Mouse (Mus musculus): ENCODE measurements around the gene Polr2j. TPM values are rescaled to one million over a fixed set of nuclear protein-coding genes. Genes with fewer than 3 reads are reported as not detected.
"Not testable (repeated sequence)": the region's sequence is repeated elsewhere in the genome, so short reads cannot be mapped to it uniquely, and the experiment has no call there.

Gene Polr2j
- total RNA-seq, 2 experiments from 2014 or later, result 24.1 to 34.6 TPM

DNA sequence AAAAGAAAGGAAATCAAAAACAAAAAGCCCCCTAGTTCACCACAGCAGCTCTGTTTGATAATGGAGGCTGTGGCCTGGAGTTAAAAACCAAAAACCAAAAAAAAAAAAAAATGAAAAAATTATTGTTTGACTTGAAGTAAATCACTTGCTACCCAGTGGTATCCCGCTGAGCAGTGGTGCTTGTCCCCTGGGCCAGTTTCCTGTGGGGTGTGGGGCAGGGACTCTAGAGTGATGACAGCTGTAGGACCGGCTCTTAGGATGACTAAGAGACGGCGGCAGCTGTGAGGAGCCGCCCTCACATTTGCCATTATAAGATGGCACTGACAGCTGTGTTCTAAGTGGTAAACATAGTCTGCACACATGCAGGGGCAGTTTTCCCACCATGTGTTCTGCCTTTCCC is 39.0 kb downstream of the Polr2j start:
- no peak for ATAC-seq (replicated peaks; ENCODE audit: low FRiP score, poor library complexity, severe bottlenecking)

DNA sequence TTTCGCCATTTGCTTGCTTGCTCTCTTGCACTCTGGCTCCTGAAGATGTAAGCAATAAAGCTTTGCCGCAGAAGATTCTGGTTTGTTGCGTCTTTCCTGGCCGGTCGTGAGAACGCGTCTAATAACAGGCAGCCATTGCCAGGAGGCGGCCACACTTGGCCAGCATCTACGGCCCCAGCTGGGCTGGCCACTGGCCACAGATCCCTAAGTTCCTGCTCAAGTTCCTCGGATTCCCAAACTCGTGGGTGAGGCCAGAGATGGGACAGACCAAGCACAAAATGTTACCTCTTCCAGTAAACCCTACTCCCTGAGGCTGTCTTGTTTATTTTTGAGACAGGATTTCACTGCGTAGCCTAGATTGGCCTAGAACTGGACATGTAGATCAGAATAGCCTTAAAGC is 43.7 kb downstream of the Polr2j start:
- ATAC-seq (replicated peaks; ENCODE audit: low FRiP score, poor library complexity, severe bottlenecking), result not testable (repeated sequence)

GRCm38 (mm10) chr5:136163807-136164474 is 47.5 kb downstream of the Polr2j start:
- ATAC-seq (replicated peaks; ENCODE audit: low FRiP score, poor library complexity, severe bottlenecking), result no peak

DNA sequence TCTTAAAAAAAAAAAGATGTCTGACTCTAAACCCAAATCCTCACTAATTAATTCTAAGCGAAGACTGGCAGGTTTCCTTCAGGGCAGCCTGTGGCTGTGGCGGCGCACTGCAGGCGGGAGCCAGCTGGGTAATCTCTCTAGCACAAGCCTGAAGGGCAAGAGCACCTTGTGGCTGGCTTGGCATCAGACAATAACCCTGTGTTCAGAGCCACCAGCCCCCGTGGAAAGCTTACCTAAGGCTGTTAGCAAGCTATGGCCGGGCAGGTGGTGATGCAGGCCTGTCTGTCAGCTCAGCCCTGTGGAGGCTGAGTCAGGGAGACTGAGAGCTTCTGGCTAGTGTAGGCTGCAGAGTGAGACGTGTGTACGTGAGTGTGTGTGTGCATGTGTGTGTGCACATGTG is 48.8 kb downstream of the Polr2j start:
- no peak for ATAC-seq (replicated peaks; ENCODE audit: low FRiP score, poor library complexity, severe bottlenecking)

GRCm38 (mm10) chr5:136167296-136167695 is 50.9 kb downstream of the Polr2j start:
- no peak for ATAC-seq (replicated peaks; ENCODE audit: low FRiP score, poor library complexity, severe bottlenecking)

GRCm38 (mm10) chr5:136168071-136168470 is 51.6 kb downstream of the Polr2j start:
- ATAC-seq (replicated peaks; ENCODE audit: low FRiP score, poor library complexity, severe bottlenecking), result no peak

- no peak for ATAC-seq (replicated peaks; ENCODE audit: low FRiP score, poor library complexity, severe bottlenecking)
These were observed 53.4 kb downstream of the Polr2j start for GRCm38 (mm10) chr5:136169626-136170511.

GRCm38 (mm10) chr5:136170512-136171362 is 54.3 kb downstream of the Polr2j start, which contains the start of gene Orai2:
TSS of gene Orai2 (minus strand) at chr5:136170713.
- ATAC-seq (replicated peaks; ENCODE audit: low FRiP score, poor library complexity, severe bottlenecking), result peak; percentile 60

DNA sequence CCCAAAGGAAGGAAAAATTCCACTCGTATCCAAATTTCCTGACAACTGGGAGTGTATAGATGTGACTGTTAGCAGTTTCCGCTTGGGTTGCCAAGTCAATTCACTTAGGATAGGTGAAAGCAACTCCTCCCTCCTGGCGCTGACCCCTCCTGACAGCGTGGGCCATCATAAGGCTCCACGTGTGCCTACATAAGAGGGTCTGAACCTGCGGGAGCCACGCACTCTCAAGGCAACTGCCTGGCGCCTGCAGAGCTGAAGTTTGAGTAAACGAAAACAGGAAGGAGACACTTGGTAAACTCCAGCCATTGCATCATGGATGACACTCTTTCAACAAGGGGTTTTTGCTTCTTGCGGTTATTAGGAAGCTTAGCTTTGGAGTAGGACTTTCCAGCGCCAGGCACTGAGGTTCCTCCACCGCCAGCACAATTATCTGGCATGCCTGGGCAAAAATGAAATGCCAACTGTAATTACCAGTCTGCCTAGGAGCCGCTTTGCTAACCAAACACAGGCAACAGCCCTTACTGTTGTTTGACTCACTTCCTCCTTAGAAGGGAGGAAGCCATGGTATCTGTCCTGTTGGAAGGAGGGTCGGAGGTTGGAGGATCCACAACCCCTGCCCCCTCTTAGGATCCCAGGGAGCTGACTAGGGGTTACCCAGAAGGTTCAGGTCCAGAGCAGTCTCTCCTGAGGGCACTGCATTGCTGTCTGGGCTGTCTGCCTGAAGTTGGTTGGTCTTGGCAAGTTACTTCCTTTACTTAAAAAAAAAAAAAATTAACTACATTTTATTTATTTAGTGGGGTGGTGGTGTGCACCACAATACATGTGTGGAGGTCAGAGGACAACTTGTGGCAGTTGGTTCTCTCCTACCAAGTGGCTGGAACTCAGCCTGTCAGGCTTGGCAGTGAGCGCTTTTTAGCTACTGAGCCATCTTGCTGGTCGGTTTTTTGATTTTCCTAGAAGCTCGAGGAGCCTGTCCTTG is 55.2 kb downstream of the Polr2j start:
- ATAC-seq (replicated peaks; ENCODE audit: low FRiP score, poor library complexity, severe bottlenecking), result no peak; the same call in 1 of the 2 replicates

Other genes with a start within 250 kb of the Polr2j start
- not detected in 2 replicates for gene Hspb1, start 228.7 kb upstream of the Polr2j start, total RNA-seq (2015; ENCODE audit: low replicate concordance)
- not detected in 2 replicates for gene Hspb1, start 228.7 kb upstream of the Polr2j start, total RNA-seq (2017; ENCODE audit: low replicate concordance)
- 14.8 and 40.5 TPM in 2 replicates for gene Ywhag, start 182.0 kb upstream of the Polr2j start, total RNA-seq (2015; ENCODE audit: low replicate concordance)
- 17.3 and 17.9 TPM in 2 replicates for gene Ywhag, start 182.0 kb upstream of the Polr2j start, total RNA-seq (2017; ENCODE audit: low replicate concordance)
- 6.0 and 6.3 TPM in 2 replicates for gene Ssc4d, start 142.1 kb upstream of the Polr2j start, total RNA-seq (2015; ENCODE audit: low replicate concordance)
- 0.56 TPM in 1 of 2 replicates, not detected in the other for gene Ssc4d, start 142.1 kb upstream of the Polr2j start, total RNA-seq (2017; ENCODE audit: low replicate concordance)
- gene Zp3, start 136.5 kb upstream of the Polr2j start, total RNA-seq (2015; ENCODE audit: low replicate concordance), result not detected in 2 replicates
- gene Zp3, start 136.5 kb upstream of the Polr2j start, total RNA-seq (2017; ENCODE audit: low replicate concordance), result not detected in 2 replicates
- gene Dtx2, start 121.8 kb upstream of the Polr2j start, total RNA-seq (2015; ENCODE audit: low replicate concordance), result 3.8 and 22.1 TPM in 2 replicates
- gene Dtx2, start 121.8 kb upstream of the Polr2j start, total RNA-seq (2017; ENCODE audit: low replicate concordance), result 2.3 TPM in 1 of 2 replicates, not detected in the other
- not detected in 2 replicates for gene Upk3b, start 78.1 kb upstream of the Polr2j start, total RNA-seq (2015; ENCODE audit: low replicate concordance)
- gene Upk3b, start 78.1 kb upstream of the Polr2j start, total RNA-seq (2017; ENCODE audit: low replicate concordance), result 0.14 TPM in 1 of 2 replicates, not detected in the other
- not detected in 2 replicates for gene Upk3bl, start 62.1 kb upstream of the Polr2j start, total RNA-seq (2015; ENCODE audit: low replicate concordance)
- not detected in 2 replicates for gene Upk3bl, start 62.1 kb upstream of the Polr2j start, total RNA-seq (2017; ENCODE audit: low replicate concordance)
- gene Rasa4, start 32.7 kb upstream of the Polr2j start, total RNA-seq (2015; ENCODE audit: low replicate concordance), result 1.9 and 3.3 TPM in 2 replicates
- 4.3 TPM in 2 replicates for gene Rasa4, start 32.7 kb upstream of the Polr2j start, total RNA-seq (2017; ENCODE audit: low replicate concordance)
- gene Lrwd1, start 19.4 kb downstream of the Polr2j start, total RNA-seq (2015; ENCODE audit: low replicate concordance), result 2.9 and 24.2 TPM in 2 replicates
- gene Lrwd1, start 19.4 kb downstream of the Polr2j start, total RNA-seq (2017; ENCODE audit: low replicate concordance), result 11.9 and 14.8 TPM in 2 replicates
- 7.7 and 10.7 TPM in 2 replicates for gene Alkbh4, start 19.5 kb downstream of the Polr2j start, total RNA-seq (2015; ENCODE audit: low replicate concordance)
- gene Alkbh4, start 19.5 kb downstream of the Polr2j start, total RNA-seq (2017; ENCODE audit: low replicate concordance), result 2.2 and 3.4 TPM in 2 replicates
- gene Orai2, start 54.1 kb downstream of the Polr2j start, total RNA-seq (2015; ENCODE audit: low replicate concordance), result 6.9 and 13.1 TPM in 2 replicates
- gene Orai2, start 54.1 kb downstream of the Polr2j start, total RNA-seq (2017; ENCODE audit: low replicate concordance), result 6.4 and 10.6 TPM in 2 replicates
- 1.5 and 6.1 TPM in 2 replicates for gene Prkrip1, start 82.3 kb downstream of the Polr2j start, total RNA-seq (2015; ENCODE audit: low replicate concordance)
- 4.9 and 14.5 TPM in 2 replicates for gene Prkrip1, start 82.3 kb downstream of the Polr2j start, total RNA-seq (2017; ENCODE audit: low replicate concordance)
- gene Sh2b2, start 129.9 kb downstream of the Polr2j start, total RNA-seq (2015; ENCODE audit: low replicate concordance), result 1.5 and 3.8 TPM in 2 replicates
- gene Sh2b2, start 129.9 kb downstream of the Polr2j start, total RNA-seq (2017; ENCODE audit: low replicate concordance), result 1.8 and 5.0 TPM in 2 replicates

All from erythroblast, adult 5-6 weeks (primary cell).